Mouse (Mus musculus) ES-Bruce4 (cell line): ENCODE measurements around the gene Pyroxd2.

Experiments used
- CTCF ChIP-seq: IDR thresholded peaks from one replicate; pipeline ENCODE4 v1.8.1; 2011; ENCODE audit warnings: low read depth, low read length
- EP300 ChIP-seq: IDR thresholded peaks from 2 replicates; pipeline ENCODE4 v1.6.1; 2011; ENCODE audit warnings: low read depth, low read length; ENCODE audit not compliant: insufficient read depth
- POLR2A ChIP-seq: IDR thresholded peaks from one replicate; pipeline ENCODE4 v1.8.1; 2011; ENCODE audit warnings: low read length; ENCODE audit not compliant: insufficient read depth

GRCm38 (mm10) chr19:42745084-42745868 is 7.3 kb downstream of the Pyroxd2 start:
- TF ChIP-seq CTCF (no peak), POLR2A (no peak), EP300 (no peak)
